Mouse (Mus musculus) midbrain, embryonic 12.5 days (tissue): Measurements from ENCODE around the gene Jade2. TPM values are rescaled to one million over a fixed set of nuclear protein-coding genes. Genes with fewer than 3 reads are reported as not detected.

Source experiments
- ATAC-seq: fragments of 200-750 bp; cut with Nextera tagmentation; 2 replicates; pipeline ENCODE4 v1.8.0; 2017; ENCODE audit warnings: low read depth, moderate TSS enrichment, moderate library complexity; ENCODE audit not compliant: low FRiP score
- H3K27ac ChIP-seq: fragments of 300-500 bp; sonication (generic); replicated peaks from 2 replicates; pipeline ENCODE4 v1.5.1; 2016; ENCODE audit warnings: mild to moderate bottlenecking
- H3K27me3 ChIP-seq: fragments of 300-500 bp; sonication (generic); 2 replicates; pipeline ENCODE4 v1.6.1; 2016; ENCODE audit warnings: mild to moderate bottlenecking
- H3K36me3 ChIP-seq: fragments of 300-500 bp; sonication (generic); 2 replicates; pipeline ENCODE4 v1.6.1; 2016
- H3K4me1 ChIP-seq: fragments of 300-500 bp; sonication (generic); 2 replicates; pipeline ENCODE4 v1.6.1; 2016
- H3K4me2 ChIP-seq: fragments of 300-500 bp; sonication (generic); replicated peaks from 2 replicates; pipeline ENCODE4 v1.6.1; 2016; ENCODE audit warnings: mild to moderate bottlenecking, moderate library complexity
- H3K4me3 ChIP-seq: fragments of 300-500 bp; sonication (generic); 2 replicates; pipeline ENCODE4 v1.5.1; 2016; ENCODE audit warnings: mild to moderate bottlenecking
- H3K9ac ChIP-seq: fragments of 300-500 bp; sonication (generic); replicated peaks from 2 replicates; pipeline ENCODE4 v1.6.1; 2016; ENCODE audit warnings: mild to moderate bottlenecking, moderate library complexity
- H3K9me3 ChIP-seq: fragments of 300-500 bp; sonication (generic); 2 replicates; pipeline ENCODE4 v1.6.1; 2016; ENCODE audit warnings: mild to moderate bottlenecking
- WGBS: fragments of 180-500 bp; shearing (Covaris S2); methylation state at CpG from one replicate; pipeline ENCODE4 v1.1.7; 2016; 5-methylcytosine and 5-hydroxymethylcytosine counted together
- polyA plus RNA-seq: library from polyadenylated mRNA; unstranded; fragments of >200 nt; fragmentation: Nextera tagmentation; extraction: Ambion mirVana; gene quantifications from 2 replicates; pipeline ENCODE4 v1.2.1, GENCODE M21; 2016

Jade2 gene
- polyA plus RNA-seq, 1 experiment from 2014 or later = 0.43 TPM

- Histone ChIP-seq H3K4me3 (no peak overlapping the region), H3K27me3 (no peaks in the 10 kb centered on the region), H3K9me3 (no peaks in the 10 kb centered on the region), H3K27ac (no peak overlapping the region), H3K4me1 (peaks cover 3% of the 10 kb centered on the region; the same call in 1 of the 2 replicates), H3K9ac (no peak overlapping the region), H3K36me3 (no peaks in the 10 kb centered on the region), H3K4me2 (no peak overlapping the region)
- 79% methylated on average over 9 of the region's 9 CpGs for WGBS
- ATAC-seq = no peak
Observed at GRCm38 (mm10) chr11:51841149-51841548, 16.3 kb downstream of the Jade2 start.

GRCm38 (mm10) chr11:51840657-51841056 lies 16.8 kb downstream of the Jade2 start:
- Histone ChIP-seq H3K4me3 (no peak overlapping the region), H3K4me1 (peaks cover 3% of the 10 kb centered on the region; the same call in 1 of the 2 replicates), H3K36me3 (no peaks in the 10 kb centered on the region), H3K9ac (no peak overlapping the region), H3K9me3 (no peaks in the 10 kb centered on the region), H3K27me3 (no peaks in the 10 kb centered on the region), H3K4me2 (no peak overlapping the region), H3K27ac (no peak overlapping the region)
- 88% methylated on average over 9 of the region's 9 CpGs for WGBS
- ATAC-seq = no peak

- no peak for ATAC-seq
- H3K27ac ChIP-seq = no peak overlapping the region
- H3K36me3 ChIP-seq = no peaks in the 10 kb centered on the region
- H3K4me1 ChIP-seq = peaks cover 3% of the 10 kb centered on the region; the same call in 1 of the 2 replicates
- no peaks in the 10 kb centered on the region for H3K27me3 ChIP-seq
- H3K4me2 ChIP-seq = no peak overlapping the region
- 90% methylated on average over 11 of the region's 11 CpGs for WGBS
- H3K9me3 ChIP-seq = no peaks in the 10 kb centered on the region
- no peak overlapping the region for H3K4me3 ChIP-seq
- H3K9ac ChIP-seq = no peak overlapping the region
Observed at GRCm38 (mm10) chr11:51839973-51840372, 17.5 kb downstream of the Jade2 start.

- no peak for ATAC-seq
- H3K27me3 ChIP-seq = no peaks in the 10 kb centered on the region
- H3K27ac ChIP-seq = no peak overlapping the region
- H3K9ac ChIP-seq = no peak overlapping the region
- H3K4me3 ChIP-seq = no peak overlapping the region
- no peaks in the 10 kb centered on the region for H3K9me3 ChIP-seq
- H3K4me1 ChIP-seq = peaks cover 3% of the 10 kb centered on the region; the same call in 1 of the 2 replicates
- H3K36me3 ChIP-seq = no peaks in the 10 kb centered on the region
- 70% methylated on average over 2 of the region's 2 CpGs for WGBS
- H3K4me2 ChIP-seq = no peak overlapping the region
Observed at GRCm38 (mm10) chr11:51839106-51839505, 18.3 kb downstream of the Jade2 start.

GRCm38 (mm10) chr11:51837164-51838153 lies 20.0 kb downstream of the Jade2 start:
- Histone ChIP-seq H3K27ac (no peak overlapping the region), H3K9ac (no peak overlapping the region)

GRCm38 (mm10) chr11:51836506-51836905 lies 20.9 kb downstream of the Jade2 start:
- Histone ChIP-seq H3K36me3 (no peaks in the 10 kb centered on the region), H3K27ac (no peak overlapping the region), H3K4me3 (no peak overlapping the region), H3K9me3 (no peaks in the 10 kb centered on the region), H3K4me2 (no peak overlapping the region), H3K4me1 (peaks cover 8% of the 10 kb centered on the region), H3K9ac (no peak overlapping the region), H3K27me3 (no peaks in the 10 kb centered on the region)
- no peak for ATAC-seq
- WGBS = 91% methylated on average over 6 of the region's 6 CpGs

More at GRCm38 (mm10) chr11:51837164-51838153, 20.0 kb downstream of the Jade2 start:
- Histone ChIP-seq H3K9me3 (no peaks in the 10 kb centered on the region), H3K36me3 (no peaks in the 10 kb centered on the region), H3K4me3 (no peak overlapping the region), H3K27me3 (no peaks in the 10 kb centered on the region), H3K4me2 (no peak overlapping the region), H3K4me1 (peaks cover 6% of the 10 kb centered on the region)
- 72% methylated on average over 8 of the region's 8 CpGs for WGBS
- no peak for ATAC-seq

GRCm38 (mm10) chr11:51835598-51835997 lies 21.9 kb downstream of the Jade2 start:
- Histone ChIP-seq H3K4me3 (no peak overlapping the region), H3K4me2 (no peak overlapping the region), H3K9ac (no peak overlapping the region), H3K9me3 (no peaks in the 10 kb centered on the region), H3K27me3 (no peaks in the 10 kb centered on the region), H3K4me1 (peaks cover 8% of the 10 kb centered on the region), H3K36me3 (no peaks in the 10 kb centered on the region), H3K27ac (no peak overlapping the region)
- no peak for ATAC-seq
- WGBS = 96% methylated on average over 12 of the region's 12 CpGs

- Histone ChIP-seq H3K4me3 (no peak overlapping the region), H3K9me3 (no peaks in the 10 kb centered on the region), H3K27ac (no peak overlapping the region), H3K36me3 (no peaks in the 10 kb centered on the region), H3K9ac (no peak overlapping the region), H3K27me3 (no peaks in the 10 kb centered on the region), H3K4me2 (no peak overlapping the region), H3K4me1 (peaks cover 8% of the 10 kb centered on the region)
- WGBS = 97% methylated on average over 8 of the region's 8 CpGs
- no peak for ATAC-seq
Observed at GRCm38 (mm10) chr11:51834067-51834411, 23.4 kb downstream of the Jade2 start.

GRCm38 (mm10) chr11:51833393-51834066 lies 23.9 kb downstream of the Jade2 start:
- no peaks in the 10 kb centered on the region for H3K9me3 ChIP-seq
- no peak overlapping the region for H3K4me2 ChIP-seq
- no peak overlapping the region for H3K9ac ChIP-seq
- no peak overlapping the region for H3K4me3 ChIP-seq
- WGBS = 88% methylated on average over 10 of the region's 10 CpGs
- H3K36me3 ChIP-seq = no peaks in the 10 kb centered on the region
- no peaks in the 10 kb centered on the region for H3K27me3 ChIP-seq
- no peak overlapping the region for H3K27ac ChIP-seq
- no peak for ATAC-seq
- H3K4me1 ChIP-seq = peaks cover 8% of the 10 kb centered on the region

- Histone ChIP-seq H3K4me1 (peaks cover 8% of the 10 kb centered on the region), H3K4me2 (no peak overlapping the region), H3K36me3 (no peaks in the 10 kb centered on the region), H3K4me3 (no peak overlapping the region), H3K9ac (no peak overlapping the region), H3K27ac (no peak overlapping the region), H3K9me3 (no peaks in the 10 kb centered on the region), H3K27me3 (no peaks in the 10 kb centered on the region)
- no peak for ATAC-seq
- 76% methylated on average over 5 of the region's 5 CpGs for WGBS
Observed at GRCm38 (mm10) chr11:51832992-51833391, 24.5 kb downstream of the Jade2 start.

- H3K4me2 ChIP-seq = no peak overlapping the region
Observed at GRCm38 (mm10) chr11:51831962-51832909, 25.2 kb downstream of the Jade2 start.

More at GRCm38 (mm10) chr11:51831962-51832909, 25.2 kb downstream of the Jade2 start:
- ATAC-seq = no peak
- H3K4me1 ChIP-seq = peaks cover 8% of the 10 kb centered on the region
- H3K27ac ChIP-seq = no peak overlapping the region
- 64% methylated on average over 4 of the region's 4 CpGs for WGBS
- no peak overlapping the region for H3K4me3 ChIP-seq
- H3K9me3 ChIP-seq = no peaks in the 10 kb centered on the region
- no peaks in the 10 kb centered on the region for H3K36me3 ChIP-seq
- no peak overlapping the region for H3K9ac ChIP-seq
- no peaks in the 10 kb centered on the region for H3K27me3 ChIP-seq
